8 mouse cellular contexts compared by ENCODE assay signal in the genomic region with DNA sequence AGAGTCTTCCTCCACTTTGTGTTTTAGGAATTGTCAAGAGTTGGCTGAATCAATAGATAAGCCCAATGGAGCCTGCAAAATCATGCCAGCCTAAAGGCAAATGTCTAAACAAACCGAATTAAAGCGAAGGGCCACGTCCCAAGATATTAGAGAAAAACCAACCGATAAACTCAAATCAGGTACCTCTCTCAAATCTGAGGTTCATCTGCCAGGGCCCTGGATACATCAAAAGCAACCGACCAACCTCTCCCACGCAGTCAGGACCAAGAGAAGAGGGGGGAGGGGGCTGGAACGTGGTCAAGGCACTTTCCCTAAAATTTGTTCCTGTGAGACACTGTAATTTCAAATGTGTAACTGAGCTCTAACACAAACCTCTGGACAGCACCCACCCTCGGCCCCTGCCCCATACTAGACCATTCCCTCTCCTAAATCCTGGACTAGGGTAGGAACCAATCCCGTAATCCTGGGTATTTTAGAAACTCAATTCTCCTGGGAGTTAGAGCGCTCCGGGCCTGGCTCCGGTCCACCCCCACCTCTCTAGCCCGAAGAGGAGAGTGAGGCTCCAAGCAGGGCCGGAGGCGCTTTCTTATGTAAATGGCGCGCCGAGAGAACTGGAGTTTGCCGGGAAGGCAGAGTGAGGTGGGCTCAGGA. TPM values are rescaled to one million over a fixed set of nuclear protein-coding genes. Genes with fewer than 3 reads are reported as not detected.
DNase-seq lines count a peak whose midpoint lies in the region; ATAC-seq and TF ChIP-seq lines count a peak whose summit lies in the region.

No protein-coding gene starts in this region.

- H3K36me3 ChIP-seq in forebrain, postnatal 0 days (ENCODE audit: insufficient read depth), result no peaks in the 10 kb centered on the region
- H3K36me3 ChIP-seq in limb, embryonic 14.5 days (ENCODE audit: control insufficient read depth, insufficient read depth, low read length), result no peaks in the 10 kb centered on the region
- no peaks in the 10 kb centered on the region for H3K36me3 ChIP-seq in neural tube, embryonic 13.5 days

- TF ChIP-seq CTCF in lung, adult 2 months (IDR thresholded peaks at IDR 0.05; ENCODE audit: insufficient read depth, low read length), result no peak
- TF ChIP-seq CTCF in forebrain, postnatal 0 days (IDR thresholded peaks at IDR 0.05; ENCODE audit: low read depth), result no peak

- H3K27ac ChIP-seq in forebrain, postnatal 0 days (ENCODE audit: low read depth, low read length), result no peak overlapping the region
- H3K27ac ChIP-seq in limb, embryonic 14.5 days (replicated peaks; ENCODE audit: low read depth, low read length), result no peak overlapping the region; the same call in 1 of the 2 replicates
- H3K27ac ChIP-seq in neural tube, embryonic 13.5 days (replicated peaks), result peak overlapping the region; percentile 18; the same call in 1 of the 2 replicates

- 0 out of 2 replicates have a peak overlapping the region, but pooled peaks have one; percentile 31 for H3K9ac ChIP-seq in forebrain, postnatal 0 days
- peak overlapping the region; percentile 55 for H3K9ac ChIP-seq in limb, embryonic 14.5 days (ENCODE audit: low read depth, low read length, severe bottlenecking)
- H3K9ac ChIP-seq in neural tube, embryonic 13.5 days, result peak overlapping the region; percentile 66

- peak overlapping the region; percentile 99 for H3K4me2 ChIP-seq in forebrain, postnatal 0 days (ENCODE audit: low read depth)
- peak overlapping the region; percentile 77 for H3K4me2 ChIP-seq in limb, embryonic 14.5 days (replicated peaks; ENCODE audit: low read depth, low read length, severe bottlenecking)
- H3K4me2 ChIP-seq in neural tube, embryonic 13.5 days, result peak overlapping the region; percentile 99

- no peak for TF ChIP-seq POLR2A in lung, adult 2 months (IDR thresholded peaks at IDR 0.05; ENCODE audit: borderline replicate concordance, extremely low read depth, low read depth, low read length)
- TF ChIP-seq POLR2A in limb, embryonic 14.5 days (IDR thresholded peaks at IDR 0.05; ENCODE audit: borderline replicate concordance, extremely low read depth, insufficient read depth, insufficient read length), result no peak

- ATAC-seq in forebrain, postnatal 0 days, result no peak
- no peak for ATAC-seq in limb, embryonic 14.5 days (ENCODE audit: low FRiP score, low read depth)
- ATAC-seq in neural tube, embryonic 13.5 days (ENCODE audit: low read depth), result peak; percentile 17; the same call in 1 of the 2 replicates

- WGBS in lung, adult 2 months, result 11% methylated on average over 19 of the region's 19 CpGs
- 3% methylated on average over 19 of the region's 19 CpGs for WGBS in forebrain, postnatal 0 days
- under 1% methylated on average over 19 of the region's 19 CpGs for WGBS in limb, embryonic 14.5 days
- 1% methylated on average over 19 of the region's 19 CpGs for WGBS in neural tube, embryonic 13.5 days

- no peaks in the 10 kb centered on the region for H3K9me3 ChIP-seq in forebrain, postnatal 0 days (ENCODE audit: low read length)
- no peaks in the 10 kb centered on the region for H3K9me3 ChIP-seq in limb, embryonic 14.5 days (ENCODE audit: control insufficient read depth, low read length)
- no peaks in the 10 kb centered on the region for H3K9me3 ChIP-seq in neural tube, embryonic 13.5 days

- H3K4me3 ChIP-seq in lung, adult 2 months (replicated peaks; ENCODE audit: extremely low read depth, low read depth, low read length), result peak overlapping the region; percentile 52
- peak overlapping the region; percentile 51 for H3K4me3 ChIP-seq in forebrain, postnatal 0 days (ENCODE audit: low read depth, low read length)
- H3K4me3 ChIP-seq in limb, embryonic 14.5 days (replicated peaks; ENCODE audit: low read length), result peak overlapping the region; percentile 50
- peak overlapping the region; percentile 53 for H3K4me3 ChIP-seq in neural tube, embryonic 13.5 days

- H3K27me3 ChIP-seq in forebrain, postnatal 0 days (ENCODE audit: insufficient read depth, low read length), result no peaks in the 10 kb centered on the region; the same call in 1 of the 2 replicates
- no peaks in the 10 kb centered on the region for H3K27me3 ChIP-seq in limb, embryonic 14.5 days (ENCODE audit: control insufficient read depth, insufficient read depth, low read length)
- peaks cover 43% of the 10 kb centered on the region for H3K27me3 ChIP-seq in neural tube, embryonic 13.5 days

- no peak for DNase-seq in lung, adult 2 months
- DNase-seq in lung, postnatal 25 days (ENCODE audit: low spot score), result no peak
- DNase-seq in adipocyte (ENCODE audit: low spot score), result peak; percentile 79
- DNase-seq in forebrain, postnatal 0 days, result no peak
- DNase-seq in limb, embryonic 14.5 days (ENCODE audit: low spot score), result peak; percentile 48
- DNase-seq in cerebellum, adult 18-20 months, result no peak
- DNase-seq in cerebellum, adult 9-10 months, result no peak

- peaks cover 2% of the 10 kb centered on the region; the same call in 1 of the 2 replicates for H3K4me1 ChIP-seq in lung, adult 2 months (ENCODE audit: control insufficient read depth, insufficient read depth, low read length)
- H3K4me1 ChIP-seq in forebrain, postnatal 0 days (ENCODE audit: insufficient read depth), result peaks cover 3% of the 10 kb centered on the region
- peaks cover 11% of the 10 kb centered on the region for H3K4me1 ChIP-seq in limb, embryonic 14.5 days (ENCODE audit: control insufficient read depth, insufficient read depth, low read length)
- peaks cover 28% of the 10 kb centered on the region for H3K4me1 ChIP-seq in neural tube, embryonic 13.5 days (replicated peaks)

RNA-seq across cellular contexts. Expression of gene Hk2, which starts 1.7 kb away (rescaled TPM):
- polyA plus RNA-seq in lung, adult 2 months (2012; rRNA removed), result 7.5 and 15.1 TPM in 2 replicates
- 1.8 and 2.1 TPM in 2 replicates for total RNA-seq in forebrain, postnatal 0 days (2014; rRNA removed)
- 1.3 and 2.8 TPM in 2 replicates for polyA plus RNA-seq in forebrain, postnatal 0 days (2015; fragmentation: Nextera tagmentation; extraction: Ambion mirVana)
- polyA plus RNA-seq in limb, embryonic 14.5 days (2012; rRNA removed), result 13.4 and 14.2 TPM in 2 replicates
- 17.4 and 18.5 TPM in 2 replicates for polyA plus RNA-seq in limb, embryonic 14.5 days (2014; fragmentation: Nextera tagmentation; extraction: Ambion mirVana)
- polyA plus RNA-seq in neural tube, embryonic 13.5 days (2015; fragmentation: Nextera tagmentation; extraction: Ambion mirVana), result 3.6 TPM in 2 replicates

Comparison
In these comparisons a context has a peak if more than half of its experiments do, and no peak if none do; other contexts are left out.
1. DNase-seq: peak in adipocyte (single experiment) and limb, embryonic 14.5 days (single experiment); none in lung, adult 2 months (single experiment), lung, postnatal 25 days (single experiment), forebrain, postnatal 0 days (single experiment), cerebellum, adult 18-20 months (0 of 2) and cerebellum, adult 9-10 months (single experiment).
2. Peak in every context shown above with its lines, with median percentiles within 50 percentile points of each other: H3K4me3 ChIP-seq, H3K4me2 ChIP-seq and H3K9ac ChIP-seq.